Mouse (Mus musculus) cerebellum, postnatal 25 days (tissue): ENCODE results near the gene Sorl1.

Source experiments
- DNase-seq, 2 experiments: peaks; one replicate each; pipeline ENCODE4 v3.0.0; 2021; ENCODE audit warnings: mixed read lengths in 2 of 2

The Sorl1 gene

GRCm38 (mm10) chr9:41995278-41995677 is 128.8 kb downstream of the Sorl1 start:
- no peak for DNase-seq

GRCm38 (mm10) chr9:41993821-41994220 is 130.3 kb downstream of the Sorl1 start:
- DNase-seq, result no peak

GRCm38 (mm10) chr9:41992841-41993240 is 131.3 kb downstream of the Sorl1 start:
- no peak for DNase-seq

- DNase-seq, result no peak
Measured at GRCm38 (mm10) chr9:41985636-41986035, 138.5 kb downstream of the Sorl1 start.

- no peak for DNase-seq
Measured at GRCm38 (mm10) chr9:41985052-41985451, 139.0 kb downstream of the Sorl1 start.

GRCm38 (mm10) chr9:41984306-41984705 is 139.8 kb downstream of the Sorl1 start:
- no peak for DNase-seq

- DNase-seq, result no peak
Measured at GRCm38 (mm10) chr9:41983286-41983685, 140.8 kb downstream of the Sorl1 start.

GRCm38 (mm10) chr9:41982760-41983159 is 141.3 kb downstream of the Sorl1 start:
- DNase-seq, result no peak

GRCm38 (mm10) chr9:41982023-41982422 is 142.1 kb downstream of the Sorl1 start:
- peak in 1 of 2 experiments; percentile 51 for DNase-seq

GRCm38 (mm10) chr9:41981306-41981705 is 142.8 kb downstream of the Sorl1 start:
- DNase-seq, result no peak

GRCm38 (mm10) chr9:41980796-41981195 is 143.3 kb downstream of the Sorl1 start:
- DNase-seq, result no peak

GRCm38 (mm10) chr9:41978366-41978765 is 145.7 kb downstream of the Sorl1 start:
- no peak for DNase-seq

- DNase-seq, result no peak
Measured at GRCm38 (mm10) chr9:41975968-41976367, 148.1 kb downstream of the Sorl1 start.

- DNase-seq, result peak; percentile 71 to 72
Measured at GRCm38 (mm10) chr9:41974661-41975060, 149.4 kb downstream of the Sorl1 start.

GRCm38 (mm10) chr9:41973775-41974657 is 150.1 kb downstream of the Sorl1 start:
- DNase-seq, result peak; percentile 59 to 76

- no peak for DNase-seq
Measured at GRCm38 (mm10) chr9:41969961-41970360, 154.1 kb downstream of the Sorl1 start.

- DNase-seq, result no peak
Measured at GRCm38 (mm10) chr9:41968673-41969460, 155.2 kb downstream of the Sorl1 start.

- DNase-seq, result no peak
Measured at GRCm38 (mm10) chr9:41961274-41961673, 162.8 kb downstream of the Sorl1 start.

GRCm38 (mm10) chr9:41958282-41958681 is 165.8 kb downstream of the Sorl1 start:
- no peak for DNase-seq

- DNase-seq, result peak in 1 of 2 experiments; percentile 57
Measured at GRCm38 (mm10) chr9:41953486-41953885, 170.6 kb downstream of the Sorl1 start.

- no peak for DNase-seq
Measured at GRCm38 (mm10) chr9:41952650-41953204, 171.4 kb downstream of the Sorl1 start.

- no peak for DNase-seq
Measured at GRCm38 (mm10) chr9:41951472-41952129, 172.5 kb downstream of the Sorl1 start.

- peak; percentile 78 to 84 for DNase-seq
Measured at GRCm38 (mm10) chr9:41950991-41951451, 173.1 kb downstream of the Sorl1 start.
